Mouse (Mus musculus) heart, postnatal 0 days (tissue): ENCODE measurements around the gene Rdh16f2. TPM values are rescaled to one million over a fixed set of nuclear protein-coding genes. Genes with fewer than 3 reads are reported as not detected.

Experiments used
- ATAC-seq: fragments of 200-750 bp; cut with Nextera tagmentation; 2 replicates; pipeline ENCODE4 v1.8.0; 2017; ENCODE audit warnings: low read depth, moderate number of reproducible peaks, moderate library complexity; ENCODE audit not compliant: insufficient read depth
- DNase-seq: peaks from one replicate; pipeline ENCODE4 v3.0.0-alpha.2; 2016; ENCODE audit warnings: low spot score
- H3K27ac ChIP-seq: fragments of 300-500 bp; sonication (generic); 2 replicates; pipeline ENCODE4 v1.5.1; 2014; ENCODE audit warnings: low read depth, mild to moderate bottlenecking
- H3K27me3 ChIP-seq: fragments of 300-500 bp; sonication (generic); 2 replicates; pipeline ENCODE4 v1.6.1; 2014; ENCODE audit warnings: low read length, mixed read lengths; ENCODE audit not compliant: control insufficient read depth, insufficient read depth
- H3K36me3 ChIP-seq: fragments of 300-500 bp; sonication (generic); replicated peaks from 2 replicates; pipeline ENCODE4 v1.6.1; 2014; ENCODE audit warnings: low read length, mixed read lengths; ENCODE audit not compliant: control insufficient read depth, insufficient read depth
- H3K4me1 ChIP-seq: fragments of 300-500 bp; sonication (generic); 2 replicates; pipeline ENCODE4 v1.6.1; 2014; ENCODE audit warnings: antibody characterized with exemption; ENCODE audit not compliant: control insufficient read depth, insufficient read depth
- H3K4me2 ChIP-seq: fragments of 300-500 bp; sonication (generic); 2 replicates; pipeline ENCODE4 v1.6.1; 2014; ENCODE audit warnings: low read depth, mild to moderate bottlenecking, low read length, moderate library complexity
- H3K4me3 ChIP-seq: fragments of 300-500 bp; sonication (generic); 2 replicates; pipeline ENCODE4 v1.5.1; 2014; ENCODE audit warnings: low read depth, low read length
- H3K9ac ChIP-seq: fragments of 300-500 bp; sonication (generic); replicated peaks from 2 replicates; pipeline ENCODE4 v1.6.1; 2014; ENCODE audit warnings: low read depth, low read length, mixed read lengths
- H3K9me3 ChIP-seq: fragments of 300-500 bp; sonication (generic); replicated peaks from 2 replicates; pipeline ENCODE4 v1.6.1; 2016; ENCODE audit warnings: low read length; ENCODE audit not compliant: control insufficient read depth
- CTCF ChIP-seq: IDR thresholded peaks from 2 replicates; pipeline ENCODE4 v1.5.1; 2016; ENCODE audit warnings: antibody characterized with exemption, control low read depth, low read depth
- EP300 ChIP-seq: IDR thresholded peaks from 2 replicates; pipeline ENCODE4 v1.6.1; 2016; ENCODE audit warnings: antibody characterized with exemption, low read depth
- WGBS: fragments of 180-500 bp; shearing (Covaris S2); extraction: QIAGEN DNeasy Blood & Tissue Kit; methylation state at CpG from one replicate; pipeline ENCODE4 v1.1.7; 2014; 5-methylcytosine and 5-hydroxymethylcytosine counted together
- polyA plus RNA-seq: library from polyadenylated mRNA; unstranded; fragments of >200 nt; fragmentation: Nextera tagmentation; extraction: Ambion mirVana; gene quantifications from 2 replicates; pipeline ENCODE4 v1.2.1, GENCODE M21; 2015
- total RNA-seq: library from RNA; depleted of rRNA; stranded (reverse); fragments of >200 nt; gene quantifications from 2 replicates; pipeline ENCODE4 v1.2.3, GENCODE M21; 2014; ENCODE audit warnings: low replicate concordance

Gene Rdh16f2
- total and polyA plus RNA-seq, 2 experiments from 2014 or later = not detected

DNA sequence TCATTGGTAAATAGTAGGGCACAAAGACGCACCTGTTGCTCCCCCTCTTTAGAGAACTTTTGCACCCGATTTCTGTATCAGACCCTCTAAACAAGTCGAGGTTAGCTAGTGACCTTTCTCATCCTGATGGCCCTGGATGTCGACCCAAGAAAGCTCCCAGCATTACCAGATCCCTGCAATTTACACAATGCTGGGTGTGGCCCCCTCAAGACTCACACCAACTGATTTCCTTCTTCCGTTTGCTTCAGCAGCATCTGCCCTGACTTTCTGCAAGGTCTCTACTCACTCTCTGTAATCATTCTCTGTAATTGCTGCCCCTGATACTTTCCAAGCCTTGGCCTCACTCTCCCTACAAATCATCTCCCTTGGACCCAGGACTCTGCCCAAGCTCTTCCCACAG, 30.4 kb downstream of the Rdh16f2 start:
- no peak overlapping the region for H3K4me2 ChIP-seq
- 57% methylated on average over 5 of the region's 5 CpGs for WGBS
- no peaks in the 10 kb centered on the region for H3K4me1 ChIP-seq
- H3K4me3 ChIP-seq = no peak overlapping the region
- H3K9ac ChIP-seq = no peak overlapping the region
- H3K36me3 ChIP-seq = no peaks in the 10 kb centered on the region
- H3K9me3 ChIP-seq = no peaks in the 10 kb centered on the region
- no peak for TF ChIP-seq EP300
- no peak for TF ChIP-seq CTCF
- DNase-seq = no peak
- 0 out of 2 replicates have a peak, but pooled peaks cover 3% of the 10 kb centered on the region for H3K27me3 ChIP-seq
- H3K27ac ChIP-seq = no peak overlapping the region
- no peak for ATAC-seq

DNA sequence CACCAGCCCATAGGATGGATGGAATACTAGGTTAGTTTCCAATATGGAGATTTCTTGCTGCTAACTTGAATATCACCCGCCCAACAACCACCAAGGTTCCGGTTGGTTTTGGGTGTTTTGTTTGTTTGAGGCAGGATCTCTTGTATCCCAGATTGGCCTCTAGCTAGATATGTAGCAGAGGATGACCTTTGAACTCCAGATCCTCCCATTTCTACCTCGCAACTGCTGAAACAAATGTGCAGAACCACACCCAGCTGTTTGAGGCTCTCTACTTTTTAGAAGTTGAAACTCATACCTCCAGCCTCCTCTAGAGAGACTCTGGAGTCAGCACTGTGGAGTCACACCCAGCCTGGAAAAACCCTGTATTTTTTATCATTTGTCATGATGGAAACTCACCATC, 31.2 kb downstream of the Rdh16f2 start:
- no peak overlapping the region for H3K9ac ChIP-seq
- 78% methylated on average over 3 of the region's 3 CpGs for whole genome bisulfite sequencing
- DNase-seq = no peak
- H3K4me3 ChIP-seq = no peak overlapping the region
- H3K27ac ChIP-seq = no peak overlapping the region
- no peaks in the 10 kb centered on the region for H3K4me1 ChIP-seq
- no peak overlapping the region for H3K4me2 ChIP-seq
- no peak for TF ChIP-seq EP300
- no peak for TF ChIP-seq CTCF
- H3K27me3 ChIP-seq = 0 out of 2 replicates have a peak, but pooled peaks cover 3% of the 10 kb centered on the region
- no peak for ATAC-seq
- no peaks in the 10 kb centered on the region for H3K36me3 ChIP-seq
- H3K9me3 ChIP-seq = no peaks in the 10 kb centered on the region

DNA sequence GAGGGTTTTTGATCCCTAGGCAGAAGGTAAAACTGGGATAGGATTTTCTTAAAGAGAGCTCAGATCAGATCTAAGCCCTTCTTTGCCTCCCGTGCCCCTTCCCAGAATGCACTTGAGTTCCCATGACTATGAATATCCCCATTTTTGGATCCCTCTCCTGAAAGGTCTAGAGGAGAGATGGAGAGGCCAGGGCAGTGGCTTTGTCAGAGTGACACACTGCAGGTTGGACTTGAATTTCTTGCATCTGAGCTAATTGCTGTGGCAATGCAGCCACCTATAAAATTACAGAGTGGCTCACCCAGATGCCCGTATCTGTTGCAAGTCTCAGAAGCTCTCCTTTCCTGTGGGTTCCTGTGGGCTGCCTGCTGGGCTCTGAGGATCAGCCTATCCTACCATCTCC, 31.9 kb downstream of the Rdh16f2 start, which contains the start of gene Sdr9c7:
Sdr9c7 (plus strand) TSS at position 301 of the 400 bp plus-strand sequence.
- Histone ChIP-seq H3K4me3 (no peak within 1 kb of the TSS), H3K27me3 (0 out of 2 replicates have a peak, but pooled peaks cover 3% of the 10 kb centered on the region), H3K9me3 (no peaks in the 10 kb centered on the region), H3K4me2 (no peak within 1 kb of the TSS), H3K36me3 (no peaks in the 10 kb centered on the region), H3K27ac (no peak within 1 kb of the TSS), H3K4me1 (no peaks in the 10 kb centered on the region), H3K9ac (no peak within 1 kb of the TSS)
- no peak for DNase-seq
- WGBS = 82% methylated on average over 2 of the region's 2 CpGs
- no peak for TF ChIP-seq EP300
- TF ChIP-seq CTCF = no peak
- ATAC-seq = no peak

GRCm38 (mm10) chr10:127899783-127900182, 33.5 kb downstream of the Rdh16f2 start:
- H3K36me3 ChIP-seq = no peaks in the 10 kb centered on the region

GRCm38 (mm10) chr10:127901751-127902150, 35.5 kb downstream of the Rdh16f2 start:
- Histone ChIP-seq H3K36me3 (no peaks in the 10 kb centered on the region), H3K4me2 (no peak overlapping the region), H3K27ac (no peak overlapping the region), H3K9ac (no peak overlapping the region), H3K9me3 (no peaks in the 10 kb centered on the region), H3K27me3 (0 out of 2 replicates have a peak, but pooled peaks cover 3% of the 10 kb centered on the region), H3K4me1 (peaks cover 4% of the 10 kb centered on the region; the same call in 1 of the 2 replicates), H3K4me3 (no peak overlapping the region)
- no peak for DNase-seq
- WGBS = 62% methylated on average over 4 of the region's 4 CpGs
- no peak for ATAC-seq
- TF ChIP-seq CTCF (no peak), EP300 (no peak)

More at GRCm38 (mm10) chr10:127899783-127900182, 33.5 kb downstream of the Rdh16f2 start:
- Histone ChIP-seq H3K9ac (no peak overlapping the region), H3K4me3 (no peak overlapping the region), H3K9me3 (no peaks in the 10 kb centered on the region), H3K27ac (no peak overlapping the region), H3K4me2 (no peak overlapping the region), H3K4me1 (no peaks in the 10 kb centered on the region), H3K27me3 (0 out of 2 replicates have a peak, but pooled peaks cover 3% of the 10 kb centered on the region)
- ATAC-seq (no peak), DNase-seq (no peak)
- TF ChIP-seq EP300 (no peak), CTCF (no peak)
- 50% methylated on average over 5 of the region's 5 CpGs for WGBS

DNA sequence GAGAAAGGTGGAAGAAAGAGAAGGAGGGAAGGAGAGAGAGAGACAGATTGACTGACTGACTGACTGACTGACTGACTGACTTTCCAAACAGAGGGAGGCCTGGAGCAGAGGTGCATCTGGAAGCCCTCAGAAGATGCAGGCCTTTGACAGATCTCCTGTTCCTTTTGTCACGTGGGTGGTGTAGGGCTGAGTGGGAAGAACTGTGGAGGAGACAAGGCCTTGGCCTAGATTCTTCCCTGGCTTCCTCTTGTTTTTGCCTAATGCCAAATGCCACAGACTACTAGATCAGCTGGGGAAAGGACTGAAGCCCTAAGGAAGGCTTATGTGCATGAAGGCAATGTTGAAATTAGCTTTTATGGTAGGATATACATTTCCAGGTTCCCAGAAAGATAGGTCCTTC, 36.8 kb downstream of the Rdh16f2 start:
- WGBS = 33% methylated on average over 1 of the region's 1 CpGs
- H3K27me3 ChIP-seq = 0 out of 2 replicates have a peak, but pooled peaks cover 3% of the 10 kb centered on the region
- H3K4me3 ChIP-seq = no peak overlapping the region
- H3K4me1 ChIP-seq = peaks cover 4% of the 10 kb centered on the region; the same call in 1 of the 2 replicates
- TF ChIP-seq EP300 (no peak), CTCF (no peak)
- no peaks in the 10 kb centered on the region for H3K9me3 ChIP-seq
- no peak for DNase-seq
- H3K4me2 ChIP-seq = no peak overlapping the region
- no peak overlapping the region for H3K9ac ChIP-seq
- no peak for ATAC-seq
- no peaks in the 10 kb centered on the region for H3K36me3 ChIP-seq
- H3K27ac ChIP-seq = no peak overlapping the region
